Comparison of ENCODE assay signal across 9 mouse cellular contexts in genomic region chr1:167066933-167067341, GRCm38 (mm10).
DNase-seq lines count a peak whose midpoint lies in the region; ATAC-seq and TF ChIP-seq lines count a peak whose summit lies in the region.
"Had no signal": no experiment of that assay in that cellular context is flagged by ENCODE, and none has a peak within 500 bp of the region (broad histone marks: within the 10 kb centered on the region; RNA-seq: fewer than 3 reads in every experiment).

No protein-coding gene starts in this region.

- no peak overlapping the region for H3K4me3 ChIP-seq in neural tube, embryonic 12.5 days
- H3K4me3 ChIP-seq in hindbrain, postnatal 0 days (ENCODE audit: low read length): no peak overlapping the region
- H3K4me3 ChIP-seq in layer of hippocampus, adult 2 months: no peak overlapping the region

- H3K9ac ChIP-seq in neural tube, embryonic 12.5 days: no peak overlapping the region
- no peak overlapping the region for H3K9ac ChIP-seq in hindbrain, postnatal 0 days (replicated peaks; ENCODE audit: low read length)

- no peak overlapping the region for H3K27ac ChIP-seq in neural tube, embryonic 12.5 days
- H3K27ac ChIP-seq in hindbrain, postnatal 0 days: peak overlapping the region; percentile 16; the same call in 1 of the 2 replicates
- no peak overlapping the region for H3K27ac ChIP-seq in layer of hippocampus, adult 2 months

- no peak overlapping the region for H3K4me2 ChIP-seq in neural tube, embryonic 12.5 days (replicated peaks)
- H3K4me2 ChIP-seq in hindbrain, postnatal 0 days (ENCODE audit: low read depth, low read length): 0 out of 2 replicates have a peak overlapping the region, but pooled peaks have one; percentile 16

- H3K4me1 ChIP-seq in neural tube, embryonic 12.5 days: peaks cover 25% of the 10 kb centered on the region
- peaks cover 9% of the 10 kb centered on the region for H3K4me1 ChIP-seq in hindbrain, postnatal 0 days (ENCODE audit: insufficient read depth, low read length)

- 67% methylated on average over 9 of the region's 9 CpGs for WGBS in neural tube, embryonic 12.5 days
- WGBS in hindbrain, postnatal 0 days: 29% methylated on average over 9 of the region's 9 CpGs

- no peaks in the 10 kb centered on the region for H3K27me3 ChIP-seq in neural tube, embryonic 12.5 days (replicated peaks)
- no peaks in the 10 kb centered on the region for H3K27me3 ChIP-seq in hindbrain, postnatal 0 days (ENCODE audit: insufficient read depth, low read length)

- intact Hi-C loops in left cerebral cortex, postnatal 25 days (cut with DNase I): no loop called here

- DNase-seq in neural tube, embryonic 10.5 days (ENCODE audit: extremely low spot score, low spot score): no peak
- DNase-seq in cerebellum, adult 9-11 months: peak; percentile 91
- DNase-seq in hindbrain, postnatal 0 days (ENCODE audit: low spot score): peak; percentile 66
- DNase-seq in right cerebral cortex, adult 2 months (ENCODE audit: low spot score in 2 of 2): no peak
- no peak for DNase-seq in left cerebral cortex, postnatal 25 days (ENCODE audit: low spot score in 2 of 2)
- no peak for DNase-seq in layer of hippocampus, adult 2 months (ENCODE audit: low spot score in 2 of 2)
- DNase-seq: liver; thymus, postnatal 4 days had no signal

- ATAC-seq in neural tube, embryonic 12.5 days (ENCODE audit: low FRiP score, low read depth): peak; percentile 65
- peak; percentile 82 for ATAC-seq in hindbrain, postnatal 0 days

- no peak; the same call in 1 of the 2 replicates for TF ChIP-seq CTCF in hindbrain, postnatal 0 days (IDR thresholded peaks at IDR 0.05; ENCODE audit: low read depth)
- TF ChIP-seq CTCF in layer of hippocampus, adult 2 months (conservative IDR thresholded peaks at IDR 0.05): no peak

- no peaks in the 10 kb centered on the region for H3K9me3 ChIP-seq in neural tube, embryonic 12.5 days
- no peaks in the 10 kb centered on the region for H3K9me3 ChIP-seq in hindbrain, postnatal 0 days (ENCODE audit: low read length)

- H3K36me3 ChIP-seq in neural tube, embryonic 12.5 days: no peaks in the 10 kb centered on the region
- H3K36me3 ChIP-seq in hindbrain, postnatal 0 days (ENCODE audit: insufficient read depth, low read length): no peaks in the 10 kb centered on the region

Comparison
In these comparisons a context has a peak if more than half of its experiments do, and no peak if none do; other contexts are left out.
1. DNase-seq: peak in cerebellum, adult 9-11 months (single experiment) and hindbrain, postnatal 0 days (single experiment); none in neural tube, embryonic 10.5 days (single experiment), right cerebral cortex, adult 2 months (0 of 2), left cerebral cortex, postnatal 25 days (0 of 2) and layer of hippocampus, adult 2 months (0 of 2).